Mouse (Mus musculus) kidney, adult 2 months (tissue): Measurements from ENCODE around the gene Tesc.

ENCODE experiments used
- CTCF ChIP-seq: fragments of 200-500 bp; conservative IDR thresholded peaks from 2 replicates; pipeline ENCODE4 v1.5.1; 2011; ENCODE audit warnings: low read depth, mild to moderate bottlenecking, control low read depth, low read length, moderate library complexity, mixed read lengths; ENCODE audit not compliant: insufficient read depth, insufficient read length
- POLR2A ChIP-seq: fragments of 200-500 bp; IDR thresholded peaks from one replicate; pipeline ENCODE4 v1.6.1; 2011; ENCODE audit warnings: low read depth, low read length, control low read depth

DNA sequence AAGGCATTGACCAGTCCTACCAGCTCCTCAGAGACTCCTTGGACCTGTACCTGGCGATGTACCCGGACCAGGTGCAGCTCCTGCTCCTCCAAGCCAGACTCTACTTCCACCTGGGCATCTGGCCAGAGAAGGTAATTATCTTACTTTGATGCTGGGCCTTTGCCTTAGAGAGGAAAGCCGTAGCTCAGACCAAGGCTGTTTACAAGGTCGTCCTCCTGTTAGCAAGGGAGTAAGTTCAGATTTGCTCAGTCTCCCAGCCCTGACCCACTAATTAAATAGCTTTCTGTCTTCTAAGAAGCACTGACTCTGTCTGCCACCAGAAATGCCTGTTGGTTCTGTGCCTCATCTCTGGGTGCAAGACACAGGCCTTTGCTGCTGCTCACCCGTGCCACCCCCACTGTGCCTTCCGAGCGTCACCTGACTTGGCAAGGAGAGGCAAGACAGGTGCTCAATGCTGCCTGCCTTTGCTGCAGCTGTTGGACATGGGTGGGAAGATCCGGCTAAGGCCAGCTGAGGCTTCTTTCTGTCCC, 32.1 kb upstream of the Tesc start:
- TF ChIP-seq CTCF, result no peak
- no peak for TF ChIP-seq POLR2A
